Mouse (Mus musculus) neutrophil, adult 5-6 weeks (primary cell): ENCODE data around the gene Ddx19a. TPM values are rescaled to one million over a fixed set of nuclear protein-coding genes. Genes with fewer than 3 reads are reported as not detected.
A peak's percentile ranks its signal among the peaks of the same experiment; 100 is the strongest.
"Not testable (repeated sequence)": the region's sequence is repeated elsewhere in the genome, so short reads cannot be mapped to it uniquely, and the experiment has no call there.

Source experiments
- ATAC-seq: fragments of 151-379, 151-347 bp; 2 replicates; pipeline ENCODE4 v1.8.0; 2017; ENCODE audit warnings: mild to moderate bottlenecking, moderate TSS enrichment; ENCODE audit not compliant: insufficient number of reproducible peaks, poor library complexity, low FRiP score, severe bottlenecking; ENCODE audit errors: extremely low read depth
- total RNA-seq: library from RNA; stranded (forward); fragments of 200-1000 nt; gene quantifications from 2 replicates; pipeline ENCODE4 v1.2.3, GENCODE M21; 2017

Ddx19a gene
- total RNA-seq: 21.4 and 21.6 TPM in 2 replicates

DNA sequence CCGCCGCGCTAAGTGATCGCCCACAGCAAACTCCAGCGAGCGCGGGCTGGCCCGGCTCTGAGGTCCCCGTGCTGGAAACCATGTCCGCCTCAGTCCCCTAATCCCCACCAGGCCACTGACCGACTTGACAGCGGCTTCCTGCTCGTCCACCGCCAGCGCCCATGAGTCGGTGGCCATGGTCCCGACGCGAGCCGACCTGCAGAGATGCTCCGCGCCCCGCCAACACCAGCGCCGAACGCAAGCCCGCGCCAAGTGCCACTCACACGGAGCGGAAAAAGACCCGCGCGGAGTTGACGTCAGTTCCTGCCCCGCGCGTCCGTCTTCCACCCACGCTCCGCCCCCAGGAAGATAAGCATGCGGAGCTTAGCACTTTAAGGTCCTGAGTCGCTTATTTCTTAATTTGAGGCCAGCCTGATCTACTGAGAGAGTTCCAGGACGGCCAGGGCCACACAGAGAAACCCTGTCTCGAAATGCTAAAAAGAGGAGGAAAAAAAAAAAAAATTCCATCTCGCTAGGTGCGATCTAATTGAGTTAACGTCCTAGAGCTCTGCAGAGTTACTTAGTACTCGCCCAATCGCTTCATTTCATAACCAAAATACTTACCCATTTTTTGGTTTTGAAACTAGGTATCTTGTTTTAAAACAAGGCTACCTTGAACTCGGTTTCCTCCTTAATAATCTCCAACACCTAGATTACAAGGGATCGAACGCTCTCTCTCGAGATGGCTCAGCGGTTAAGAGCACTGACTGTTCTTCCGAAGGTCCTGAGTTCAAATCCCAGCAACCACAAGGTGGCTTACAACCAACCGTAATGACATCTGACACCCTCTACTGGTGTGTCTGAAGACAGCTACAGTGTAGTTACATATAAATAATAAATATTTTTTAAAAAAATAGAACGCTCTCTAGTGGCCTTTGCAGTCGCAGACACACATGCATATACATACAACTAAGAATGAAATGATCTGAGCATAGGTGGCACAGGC, at the start of gene Ddx19a:
Ddx19a (minus strand) TSS at position 254 of the 985 bp plus-strand sequence.
- peak; percentile 96 for ATAC-seq

DNA sequence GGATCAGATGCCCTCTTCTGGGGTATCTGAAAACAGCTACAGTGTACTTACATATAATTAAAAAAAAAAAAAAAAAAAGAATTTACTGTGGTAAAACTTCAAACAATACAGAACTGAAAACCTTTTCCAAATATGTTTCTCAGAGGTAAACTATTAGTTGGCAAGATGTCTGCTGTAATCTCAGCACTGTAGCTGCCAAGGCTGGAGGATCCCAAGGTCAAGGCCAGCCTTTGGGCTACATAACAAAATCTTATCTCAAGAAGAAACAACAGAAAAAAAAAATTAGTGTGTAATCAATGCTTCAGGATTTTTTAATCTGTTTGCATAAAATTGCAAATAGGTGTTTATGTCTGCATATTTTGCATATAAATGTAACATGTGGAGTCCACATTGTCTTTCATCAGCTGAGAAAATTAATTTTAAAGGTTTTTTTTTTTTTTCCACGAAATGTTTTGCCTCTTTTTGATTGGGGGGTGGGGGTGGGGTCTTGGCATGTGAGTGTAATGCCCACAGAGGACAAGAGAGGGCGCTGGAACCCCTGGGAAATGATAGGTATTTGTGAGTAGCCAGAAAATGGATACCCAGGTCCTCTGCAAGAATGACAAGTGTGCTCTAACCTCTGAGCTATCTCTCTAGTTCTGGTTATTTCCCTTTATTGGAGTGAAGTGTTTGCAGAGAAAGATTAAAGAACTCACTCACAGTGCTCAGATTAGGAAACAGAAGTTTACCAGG, 46.6 kb upstream of the Ddx19a start:
- ATAC-seq: no peak

DNA sequence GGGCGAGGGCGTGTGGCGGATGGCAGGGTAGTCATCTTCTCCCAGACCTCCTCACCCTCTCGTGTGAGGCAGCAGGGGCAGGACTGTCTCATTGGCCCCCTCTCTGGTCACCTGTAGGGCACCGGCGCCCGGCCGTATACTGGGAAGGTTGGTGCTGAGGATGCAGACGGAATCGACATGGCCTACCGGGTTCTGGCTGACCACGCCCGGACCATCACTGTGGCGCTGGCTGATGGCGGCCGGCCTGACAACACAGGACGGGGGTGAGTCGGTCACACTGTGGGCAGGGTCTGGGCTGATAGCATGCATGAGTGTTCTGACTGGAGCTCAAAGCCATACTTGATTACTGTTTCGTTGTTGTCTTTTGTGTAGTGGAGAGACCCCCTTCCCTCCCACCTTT, 44.9 kb upstream of the Ddx19a start:
- no peak for ATAC-seq

DNA sequence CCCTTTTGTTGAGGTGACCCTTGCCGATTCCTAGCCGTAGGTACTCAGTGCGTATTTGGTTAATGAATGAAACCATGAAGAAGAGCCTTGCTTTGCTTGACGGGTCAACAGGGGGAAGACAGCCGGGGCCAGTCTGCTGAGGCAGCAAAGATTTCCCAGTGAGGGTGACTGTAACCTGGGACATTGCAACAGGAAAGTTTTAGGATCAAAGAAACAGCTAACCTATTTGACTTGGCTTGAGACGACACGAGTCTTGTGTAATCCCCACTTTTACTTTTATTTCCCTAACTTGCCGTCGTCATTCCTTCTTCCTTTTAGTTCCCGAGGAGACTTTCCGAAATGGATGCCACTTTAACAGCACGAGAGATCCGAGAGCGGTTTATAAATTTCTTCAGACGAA, 39.0 kb upstream of the Ddx19a start:
- ATAC-seq: no peak

DNA sequence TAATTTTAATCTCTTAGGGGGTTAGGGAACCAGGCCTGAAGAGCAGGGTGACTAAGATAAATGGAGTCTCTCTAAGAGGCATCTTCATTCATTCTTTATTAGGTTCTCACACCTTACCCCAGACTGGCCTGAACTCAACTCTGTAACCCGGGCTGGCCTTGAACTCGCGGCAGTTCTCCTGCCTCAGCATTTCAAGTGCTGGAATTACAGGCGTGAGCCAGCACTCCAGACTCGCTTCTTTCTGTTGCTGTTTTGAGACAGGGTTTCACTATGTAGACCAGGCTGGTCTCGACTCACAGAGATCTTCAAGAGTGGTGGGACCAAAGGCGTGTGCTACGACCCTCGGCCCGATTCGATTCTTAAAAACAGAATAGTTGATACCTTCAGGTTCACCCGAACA, 36.7 kb upstream of the Ddx19a start:
- ATAC-seq: no peak

DNA sequence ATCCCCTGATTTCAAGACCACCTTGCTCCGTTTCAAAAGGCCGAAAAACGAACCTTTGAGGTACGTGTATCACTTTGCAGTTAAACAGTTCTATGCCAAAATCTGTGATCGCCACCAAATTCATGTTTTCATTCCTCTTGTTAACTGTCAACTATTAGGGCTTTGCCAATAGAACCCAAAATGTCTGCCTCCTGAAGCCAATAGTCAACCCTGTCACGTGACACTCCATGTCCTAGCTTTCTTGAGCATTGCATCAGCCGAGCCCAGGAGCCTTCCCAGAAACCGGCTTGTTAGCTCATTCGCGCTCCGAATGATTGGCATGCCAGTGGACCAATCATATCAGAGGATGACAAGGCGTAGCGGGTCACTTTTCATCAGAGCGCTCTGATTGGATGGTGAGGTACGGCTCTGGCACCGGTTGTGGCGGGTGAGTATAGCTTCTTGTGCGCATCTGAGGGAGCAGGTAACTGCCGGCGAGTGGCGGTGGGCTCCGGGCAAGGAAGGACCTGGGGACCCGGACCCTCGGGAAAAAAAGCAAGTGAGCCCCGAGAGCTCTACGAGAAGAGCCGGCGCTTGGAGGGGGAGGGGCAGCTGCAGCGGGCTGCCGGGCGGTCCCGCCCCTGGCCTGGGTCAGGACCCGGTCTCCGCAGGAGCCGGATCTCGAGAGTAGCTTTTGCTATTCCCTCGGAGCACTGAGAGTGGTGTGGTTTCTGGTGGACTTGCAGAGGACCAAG, 36.0 kb upstream of the Ddx19a start:
- ATAC-seq: peak; percentile 98

DNA sequence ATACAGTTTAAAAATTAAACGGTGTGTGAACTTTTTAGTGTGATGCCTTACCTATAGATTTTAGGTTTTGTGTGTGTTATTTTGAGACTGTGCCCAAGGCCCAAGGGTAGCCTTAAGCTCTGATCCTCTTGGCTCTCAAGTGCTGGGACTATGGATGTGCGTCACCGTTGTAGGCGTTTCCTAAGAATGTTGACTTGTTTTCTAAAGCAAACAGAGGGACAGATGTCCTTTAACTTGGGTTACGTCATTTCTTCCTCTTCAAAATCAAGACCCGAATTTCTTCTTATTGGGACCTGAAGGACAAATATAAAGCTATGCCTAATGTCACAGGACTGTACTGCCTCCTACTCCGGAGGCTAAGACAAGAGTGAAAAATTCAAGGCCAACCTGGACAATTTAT, 35.3 kb upstream of the Ddx19a start, which contains the start of gene Aars:
Aars (plus strand) TSS at position 229 of the 400 bp plus-strand sequence.
- no peak for ATAC-seq

DNA sequence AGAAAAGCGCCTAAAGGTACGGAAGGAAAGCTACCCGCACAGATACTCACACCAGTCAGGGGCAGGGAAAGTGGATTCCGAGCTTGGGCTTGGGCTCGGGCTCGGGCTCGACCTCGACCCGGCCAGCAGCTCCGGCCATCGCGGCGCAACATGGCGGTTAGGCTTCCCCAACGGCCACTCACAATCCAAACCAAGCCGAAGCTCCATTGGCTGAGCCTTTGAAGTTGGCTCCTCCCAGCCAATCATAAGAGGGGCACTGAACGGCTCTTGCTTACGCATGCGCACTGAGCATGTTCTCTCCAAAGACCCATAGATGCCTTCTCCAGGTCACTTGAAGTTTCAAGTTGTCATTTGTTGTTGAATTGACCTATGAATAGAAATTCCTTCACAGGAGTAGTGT, 34.0 kb upstream of the Ddx19a start, which contains the start of gene Ddx19b:
Ddx19b (minus strand) TSS at position 180 of the 400 bp plus-strand sequence.
- no peak for ATAC-seq

DNA sequence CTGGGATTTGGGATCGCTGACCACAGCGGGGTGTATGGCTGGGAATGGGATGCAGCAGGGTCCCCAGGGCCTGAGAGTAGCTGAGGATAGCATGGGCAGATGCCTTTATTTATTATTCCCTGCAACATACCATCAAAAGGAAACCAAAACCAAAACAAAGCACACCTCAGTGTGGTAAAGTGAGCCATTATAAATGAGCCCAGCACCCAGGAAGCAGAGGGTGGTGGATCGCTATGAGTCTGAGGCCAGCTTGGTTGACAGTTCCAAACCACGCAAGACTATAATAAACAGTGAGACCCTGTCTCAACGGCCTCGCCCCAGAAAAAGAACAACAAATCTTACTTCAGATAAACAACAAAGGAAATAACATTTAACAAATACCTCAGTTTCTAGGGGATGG, 32.4 kb upstream of the Ddx19a start:
- ATAC-seq: no peak

DNA sequence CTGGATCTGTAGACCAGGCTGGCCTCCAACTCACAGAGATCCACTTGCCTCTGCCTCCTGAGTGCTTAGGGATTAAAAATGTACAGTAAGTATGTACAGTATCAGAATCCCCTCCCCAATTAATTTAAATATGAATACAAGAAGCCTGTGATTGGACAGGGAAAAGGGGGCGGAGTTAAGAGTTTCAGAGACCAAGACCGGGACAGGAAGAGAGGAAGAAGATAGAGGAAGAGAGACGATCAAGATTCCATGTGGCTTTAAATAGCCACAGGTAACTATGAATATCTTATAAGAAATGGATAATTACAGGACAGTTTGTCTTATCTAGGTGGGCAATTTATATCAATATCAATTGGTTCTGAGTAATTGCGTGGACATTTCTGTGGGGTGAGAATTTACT, 32.0 kb upstream of the Ddx19a start:
- ATAC-seq: no peak

DNA sequence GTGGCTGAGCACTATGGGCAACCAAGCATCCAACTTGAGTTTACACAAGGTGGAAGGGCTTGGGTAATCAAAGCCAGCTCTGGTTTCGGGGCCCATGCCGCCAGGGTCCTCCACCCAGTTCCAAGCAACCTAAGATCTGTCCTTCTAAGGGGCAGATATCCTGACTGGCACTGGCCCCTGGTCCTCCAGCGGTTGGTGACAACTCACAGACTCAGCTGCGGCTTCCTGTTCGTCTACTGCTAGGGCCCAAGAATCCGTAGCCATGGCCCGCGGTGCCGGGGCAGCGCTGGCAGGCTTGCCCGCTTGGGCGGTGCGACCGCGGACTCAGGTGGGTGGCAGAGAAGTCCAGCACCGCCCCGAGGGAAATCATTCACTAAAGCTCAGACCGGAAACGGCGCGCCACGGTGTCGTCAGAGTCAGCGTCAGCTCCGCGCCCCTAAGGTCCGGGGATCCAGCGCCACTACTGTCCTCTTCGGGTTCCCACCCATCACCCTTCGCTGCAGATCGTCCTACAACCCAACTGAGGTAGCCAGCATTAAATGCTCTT, 29.9 kb upstream of the Ddx19a start:
- peak; percentile 95 for ATAC-seq

DNA sequence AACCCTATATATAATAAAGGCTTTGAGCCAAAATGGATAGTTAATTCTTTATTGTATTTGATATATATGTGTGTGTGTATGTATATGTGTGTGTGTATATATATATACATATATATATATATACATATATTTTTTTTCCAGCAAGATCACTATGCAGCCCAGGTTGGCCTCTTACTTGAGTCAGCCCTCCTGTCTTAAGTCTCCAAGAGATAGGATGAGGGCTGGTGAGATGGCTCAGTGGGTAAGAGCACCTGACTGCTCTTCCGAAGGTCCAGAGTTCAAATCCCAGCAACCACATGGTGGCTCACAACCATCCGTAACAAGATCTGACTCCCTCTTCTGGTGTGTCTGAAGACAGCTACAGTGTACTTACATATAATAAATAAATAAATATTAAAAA, 29.0 kb upstream of the Ddx19a start:
- ATAC-seq: not testable (repeated sequence)

DNA sequence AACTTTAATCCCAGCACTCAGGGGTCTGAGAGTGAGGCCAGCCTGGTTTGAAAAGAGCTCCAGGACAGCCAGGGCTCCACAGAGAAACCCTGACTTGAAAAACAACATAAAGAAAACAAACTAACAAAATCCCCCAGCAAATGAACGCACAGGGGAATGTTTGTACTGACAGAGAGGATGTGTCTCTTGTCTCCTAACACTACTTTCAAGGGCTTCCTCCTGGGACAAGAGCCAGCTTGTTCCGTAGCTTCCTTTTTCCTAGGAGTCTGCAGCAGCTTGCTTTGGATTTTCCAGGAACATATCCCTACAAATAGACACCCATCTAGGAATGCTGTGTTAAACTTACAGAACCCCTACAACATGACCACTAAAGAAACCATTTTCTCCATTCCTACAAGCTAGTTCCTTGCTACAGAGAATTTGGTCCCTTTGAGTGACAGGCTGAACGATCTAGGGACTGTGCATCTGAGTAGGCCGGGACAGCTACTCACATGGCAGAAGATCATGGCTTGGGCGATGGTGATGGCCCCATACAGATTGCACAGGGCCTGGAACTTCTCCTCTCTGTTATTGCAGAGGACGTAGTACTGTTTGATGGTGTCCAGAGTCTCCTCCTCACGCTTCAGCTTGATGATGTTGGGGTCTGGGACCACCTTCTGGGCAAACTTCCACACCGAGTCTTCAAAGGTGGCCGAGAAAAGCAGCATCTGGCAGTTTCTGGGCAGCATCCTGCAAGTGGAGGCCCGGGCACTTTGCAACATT, 12.8 kb upstream of the Ddx19a start:
- ATAC-seq: not testable (repeated sequence)

DNA sequence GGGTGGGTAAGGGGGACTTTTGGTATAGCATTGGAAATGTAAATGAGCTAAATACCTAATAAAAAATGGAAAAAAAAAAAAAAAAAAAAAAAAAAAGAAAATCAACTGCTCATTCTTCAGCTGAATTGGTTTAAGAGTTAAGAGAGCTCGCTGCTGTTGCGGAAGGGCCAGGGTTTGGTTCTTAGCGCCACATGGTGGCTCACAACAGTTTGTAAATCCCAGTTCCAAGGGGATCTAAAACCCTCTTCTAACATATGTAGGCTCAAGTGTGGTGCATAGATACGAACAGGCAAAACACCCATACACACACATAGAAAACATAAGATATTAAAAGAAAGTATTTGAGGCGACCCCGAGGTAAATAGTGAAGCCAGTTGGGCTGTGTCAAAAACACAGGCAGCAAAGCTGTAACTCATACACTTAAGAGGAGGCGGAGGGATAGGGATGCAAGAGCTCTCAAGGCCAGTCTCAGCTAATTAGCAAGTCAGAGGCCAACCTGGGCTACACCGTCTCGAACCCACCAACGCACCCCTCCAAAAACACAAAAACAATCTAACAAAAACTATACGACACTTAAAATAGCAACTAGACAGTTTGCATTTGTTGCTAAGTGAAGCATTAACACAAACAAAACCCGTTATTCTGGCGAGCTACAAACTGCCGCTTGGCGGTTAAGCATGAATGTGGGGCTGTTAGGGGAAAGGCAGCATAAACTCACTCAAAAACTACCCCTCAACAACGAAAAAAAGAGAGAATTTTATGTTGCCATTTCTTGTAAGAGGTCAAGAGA, 764 bp downstream of the Ddx19a start:
- no peak for ATAC-seq

DNA sequence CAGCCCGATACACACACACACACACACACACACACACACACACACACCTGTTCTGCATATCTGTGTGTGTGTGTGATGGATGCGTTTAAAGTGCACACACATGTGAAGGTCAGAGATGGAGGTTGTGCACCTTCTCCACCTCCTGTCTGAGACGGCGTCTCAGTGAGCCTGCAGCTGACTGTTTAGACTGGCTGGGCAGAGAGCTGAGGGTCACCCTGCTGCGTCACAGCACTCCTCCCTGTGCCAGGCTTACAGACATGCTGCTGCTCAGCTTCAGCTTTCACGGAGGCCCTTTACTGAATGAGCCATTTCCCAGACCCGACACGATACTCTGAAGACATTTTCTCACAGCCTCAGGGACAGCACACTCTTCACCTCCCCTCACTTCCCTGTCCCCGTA, 7.6 kb downstream of the Ddx19a start:
- no peak for ATAC-seq

DNA sequence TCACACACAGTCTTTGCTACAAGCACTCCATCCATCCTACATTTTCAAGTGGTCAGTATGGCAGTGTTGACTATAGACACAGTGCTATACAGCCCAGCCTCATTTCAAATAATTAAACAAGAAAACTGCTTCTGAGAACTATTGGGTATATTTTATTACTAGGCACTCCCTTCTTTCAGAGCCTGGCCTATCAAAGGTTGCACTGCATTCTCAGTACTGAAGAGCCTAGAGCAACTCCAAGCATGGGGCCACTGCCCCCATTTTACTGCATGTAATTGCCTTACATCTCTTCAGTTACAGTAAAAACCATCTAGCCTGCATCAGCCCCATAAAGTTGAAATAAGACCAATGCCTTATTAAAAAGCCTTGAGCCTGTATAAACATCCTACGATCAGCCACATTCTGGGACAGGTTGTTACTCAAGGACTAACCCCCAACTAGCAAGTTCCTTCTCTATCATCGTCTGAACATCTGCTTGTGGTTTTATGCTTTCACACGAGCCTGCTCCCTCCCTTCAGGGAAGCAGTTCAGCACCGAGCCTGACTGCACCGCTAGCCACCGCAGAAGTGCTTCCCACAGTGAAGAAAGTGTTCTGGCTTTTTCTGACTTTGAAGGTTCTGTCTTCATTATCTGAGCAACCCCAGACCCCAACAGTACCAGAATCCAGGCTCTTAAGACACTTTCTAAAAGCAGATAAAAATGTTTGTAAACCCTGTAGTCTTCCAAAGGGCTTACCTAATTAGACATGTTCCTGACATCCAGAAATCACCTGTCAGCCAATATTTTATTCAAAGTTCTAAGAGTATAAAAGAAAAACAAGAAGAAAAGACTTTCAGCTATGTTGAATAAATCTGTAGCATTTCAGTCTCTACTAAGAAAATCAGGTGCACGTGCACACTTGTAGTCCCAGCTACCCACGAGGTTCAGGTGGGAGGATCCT, 9.5 kb downstream of the Ddx19a start:
- ATAC-seq: no peak
